Mouse (Mus musculus) myocyte (in vitro differentiated cells): ENCODE measurements around the gene Glis3.

Experiments
- MYOD1 ChIP-seq, 3 experiments: IDR thresholded peaks; one replicate each; pipeline ENCODE4 v1.6.1; 2011; ENCODE audit warnings: control low read depth in 2 of 3, low read depth in 2 of 3, mild to moderate bottlenecking in 2 of 3, moderate library complexity in 1 of 3; ENCODE audit not compliant: insufficient read length in 2 of 3, control insufficient read depth in 1 of 3
- MYOG ChIP-seq, 3 experiments: IDR thresholded peaks; one replicate each; pipeline ENCODE4 v1.6.1; 2011; ENCODE audit warnings: control low read depth in 2 of 3, low read depth in 2 of 3, mild to moderate bottlenecking in 2 of 3; ENCODE audit not compliant: insufficient read length in 2 of 3, control insufficient read depth in 1 of 3, insufficient read depth in 1 of 3
- POLR2A ChIP-seq: IDR thresholded peaks from one replicate; pipeline ENCODE4 v1.6.1; 2011; ENCODE audit warnings: low read depth, mild to moderate bottlenecking, control low read depth, moderate library complexity; ENCODE audit not compliant: insufficient read length
- POLR2AphosphoS2 ChIP-seq: IDR thresholded peaks from one replicate; pipeline ENCODE4 v1.6.1; 2011; ENCODE audit warnings: low read depth, control low read depth; ENCODE audit not compliant: insufficient read length
- SRF ChIP-seq: IDR thresholded peaks from one replicate; pipeline ENCODE4 v1.6.1; 2011; ENCODE audit warnings: low read depth; ENCODE audit not compliant: control insufficient read depth, insufficient read length
- TCF12 ChIP-seq: IDR thresholded peaks from one replicate; pipeline ENCODE4 v1.6.1; 2011; ENCODE audit warnings: mild to moderate bottlenecking, control low read depth; ENCODE audit not compliant: poor library complexity, insufficient read depth, severe bottlenecking
- TCF3 ChIP-seq: IDR thresholded peaks from one replicate; pipeline ENCODE4 v1.6.1; 2011; ENCODE audit warnings: low read depth, control low read depth; ENCODE audit not compliant: insufficient read length
- USF1 ChIP-seq: IDR thresholded peaks from one replicate; pipeline ENCODE4 v1.6.1; 2011; ENCODE audit warnings: low read depth, mild to moderate bottlenecking, control low read depth, moderate library complexity

DNA sequence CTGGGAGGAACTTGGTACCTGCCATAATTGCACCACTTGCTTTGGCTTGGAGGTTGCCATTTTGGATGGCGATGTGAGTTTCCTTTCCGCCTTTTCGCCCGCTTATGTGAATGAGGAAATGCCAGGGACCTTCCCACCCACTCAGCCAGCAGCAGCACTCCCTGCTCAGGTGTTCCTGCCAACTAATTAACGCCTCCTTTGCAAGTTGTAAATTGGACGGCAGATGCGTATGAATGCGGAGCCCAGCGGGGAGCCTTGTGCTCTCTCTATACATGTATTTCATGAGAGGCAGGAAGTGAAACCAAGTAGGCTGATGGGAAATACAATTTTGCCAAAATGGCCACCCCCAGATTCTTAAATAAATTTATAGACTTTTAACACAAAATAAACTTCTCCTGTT lies 444.8 kb downstream of the Glis3 start:
- TF ChIP-seq POLR2A = no peak
- no peak for TF ChIP-seq MYOG (IDR thresholded peaks at IDR 0.05; ENCODE audit: control insufficient read depth in 1 of 3, insufficient read depth in 1 of 3, insufficient read length in 2 of 3, low read depth in 2 of 3)
- TF ChIP-seq TCF12 = no peak
- TF ChIP-seq TCF3 = no peak
- no peak for TF ChIP-seq MYOD1 (IDR thresholded peaks at IDR 0.05; ENCODE audit: control insufficient read depth in 1 of 3, insufficient read length in 2 of 3, low read depth in 2 of 3)
- no peak for TF ChIP-seq USF1
- TF ChIP-seq SRF = no peak
- no peak for TF ChIP-seq POLR2AphosphoS2
